Mouse (Mus musculus): Measurements from ENCODE around the gene Ccdc117. TPM values are rescaled to one million over a fixed set of nuclear protein-coding genes. Genes with fewer than 3 reads are reported as not detected.

Gene Ccdc117
- polyA plus RNA-seq, 1 experiment from 2014 or later, result 27.1 TPM

DNA sequence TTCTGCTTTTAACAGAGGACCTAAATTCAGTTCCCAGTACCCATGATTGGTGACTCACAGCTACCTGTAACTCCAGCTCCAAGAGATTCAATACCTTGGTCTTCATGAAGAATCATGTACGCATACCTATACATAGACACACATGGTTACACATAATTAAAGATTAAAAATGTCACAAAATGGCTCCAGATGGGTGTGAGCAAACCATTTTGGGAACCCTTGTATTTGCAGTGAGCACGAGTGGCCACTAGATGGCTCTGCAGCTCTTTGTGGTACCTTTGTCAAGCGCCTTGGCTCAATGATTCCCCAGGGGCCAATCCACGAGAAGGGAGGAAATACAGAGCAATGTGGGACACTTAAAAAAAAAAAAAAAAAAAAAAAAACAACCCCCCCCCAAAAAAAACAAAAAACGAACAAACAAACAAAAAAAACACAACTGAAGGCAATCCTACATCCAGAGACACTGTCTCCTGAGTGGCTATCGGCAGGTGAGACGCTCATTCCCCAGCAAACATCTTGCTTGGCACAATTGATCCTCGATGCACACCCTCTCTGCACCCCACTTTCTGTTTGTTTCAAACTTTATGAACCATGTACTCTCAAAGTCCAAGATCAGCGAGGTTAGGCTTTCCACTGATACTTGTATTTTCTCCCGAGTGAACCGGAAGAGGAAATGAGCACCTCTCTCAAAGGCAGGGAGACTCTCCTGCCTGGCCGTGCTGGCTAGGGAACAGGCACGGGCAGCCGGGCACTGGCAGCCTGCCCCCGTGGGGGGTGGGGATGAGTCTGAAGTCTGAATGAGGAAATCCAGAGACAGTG lies 56.6 kb downstream of the Ccdc117 start:
- H3K9ac ChIP-seq, result peak overlapping the region; percentile 41
- 0 out of 2 replicates have a peak, but pooled peaks cover 2% of the 10 kb centered on the region for H3K4me1 ChIP-seq
- H3K4me2 ChIP-seq, result peak overlapping the region; percentile 53
- peak; percentile 84 for ATAC-seq (ENCODE audit: low FRiP score)
- H3K4me3 ChIP-seq (replicated peaks), result peak overlapping the region; percentile 32
- H3K27ac ChIP-seq, result no peak overlapping the region
- no peaks in the 10 kb centered on the region for H3K36me3 ChIP-seq (replicated peaks)
- no peaks in the 10 kb centered on the region for H3K27me3 ChIP-seq
- WGBS, result 17% methylated on average over 15 of the region's 15 CpGs
- no peaks in the 10 kb centered on the region for H3K9me3 ChIP-seq

DNA sequence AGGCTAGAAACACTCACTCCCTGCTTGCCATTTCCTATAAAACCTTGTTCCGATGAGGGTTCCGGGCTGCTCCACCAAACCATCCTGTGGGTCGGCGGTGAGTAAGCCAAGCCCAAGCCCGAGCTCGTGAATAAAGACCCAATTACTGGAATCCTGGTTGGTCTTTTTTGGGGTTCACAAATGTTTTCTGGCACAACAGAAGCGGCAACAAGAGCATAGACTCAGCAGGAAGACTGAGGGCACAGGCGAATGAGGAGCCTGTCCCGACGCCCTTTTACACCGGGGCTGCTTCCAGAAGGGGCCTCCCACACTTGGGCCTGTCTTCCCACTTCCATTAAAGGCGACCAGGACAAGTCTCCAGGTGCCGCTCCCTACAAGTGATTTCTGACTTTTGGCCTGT lies 59.4 kb downstream of the Ccdc117 start:
- 84% methylated on average over 13 of the region's 13 CpGs for WGBS

More for the DNA sequence above, 59.4 kb downstream of the Ccdc117 start:
- H3K27me3 ChIP-seq, result no peaks in the 10 kb centered on the region
- no peak overlapping the region for H3K9ac ChIP-seq
- no peak for ATAC-seq (ENCODE audit: low FRiP score)
- H3K4me2 ChIP-seq, result no peak overlapping the region
- H3K27ac ChIP-seq, result no peak overlapping the region
- no peak overlapping the region for H3K4me3 ChIP-seq (replicated peaks)
- H3K36me3 ChIP-seq (replicated peaks), result no peaks in the 10 kb centered on the region
- H3K9me3 ChIP-seq, result no peaks in the 10 kb centered on the region
- H3K4me1 ChIP-seq, result 0 out of 2 replicates have a peak, but pooled peaks cover 2% of the 10 kb centered on the region

Other genes with a start within 250 kb of the Ccdc117 start
- 9.0 and 10.3 TPM in 2 replicates for gene Znrf3, start 97.3 kb downstream of the Ccdc117 start, polyA plus RNA-seq (2016; fragmentation: Nextera tagmentation; extraction: Ambion mirVana)
- gene Xbp1, start 21.5 kb downstream of the Ccdc117 start, polyA plus RNA-seq (2016; fragmentation: Nextera tagmentation; extraction: Ambion mirVana), result 100 and 102 TPM in 2 replicates
- gene Ankrd36, start 27.5 kb upstream of the Ccdc117 start, polyA plus RNA-seq (2016; fragmentation: Nextera tagmentation; extraction: Ambion mirVana), result 0.33 TPM in 1 of 2 replicates, not detected in the other
- 156 and 162 TPM in 2 replicates for gene Mrps24, start 173.5 kb upstream of the Ccdc117 start, polyA plus RNA-seq (2016; fragmentation: Nextera tagmentation; extraction: Ambion mirVana)
- 24.8 and 26.2 TPM in 2 replicates for gene Urgcp, start 220.2 kb upstream of the Ccdc117 start, polyA plus RNA-seq (2016; fragmentation: Nextera tagmentation; extraction: Ambion mirVana)
- gene Dbnl, start 246.3 kb upstream of the Ccdc117 start, polyA plus RNA-seq (2016; fragmentation: Nextera tagmentation; extraction: Ambion mirVana), result 137 and 140 TPM in 2 replicates